Mouse (Mus musculus): Measurements from ENCODE around the gene Gm29423. TPM values are rescaled to one million over a fixed set of nuclear protein-coding genes. Genes with fewer than 3 reads are reported as not detected.
"Not testable (repeated sequence)": the region's sequence is repeated elsewhere in the genome, so short reads cannot be mapped to it uniquely, and the experiment has no call there.

Gm29423 gene
- not detected for total RNA-seq (2021)
- long read RNA-seq, experiment 1 = 0 reads
- long read RNA-seq, experiment 2 = 0 reads

DNA sequence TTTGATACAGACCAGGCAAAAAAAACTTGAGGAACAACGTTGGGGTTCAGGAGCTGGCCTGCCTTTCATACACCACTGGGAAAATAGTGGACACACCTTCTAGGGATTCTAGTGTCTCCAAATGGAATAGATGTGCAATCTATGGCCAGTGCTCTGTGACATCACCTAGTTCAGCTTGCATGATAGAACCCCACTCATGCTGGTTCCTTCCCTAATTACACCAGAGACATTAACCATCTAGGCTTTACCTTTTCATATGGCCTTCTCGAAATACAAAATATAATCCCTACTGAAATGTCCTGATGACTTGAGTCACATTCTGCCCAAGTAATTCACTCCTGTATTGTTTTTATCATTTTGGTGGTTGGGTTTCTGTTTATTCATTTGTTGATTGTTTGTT is at the start of gene Gm29423, which contains the start of gene Gm29644:
Gm29423 (minus strand) TSS at position 101 of the 400 bp plus-strand sequence.
Gm29644 (minus strand) TSS at position 157 of the 400 bp plus-strand sequence.
- DNase-seq (ENCODE audit: low spot score in 2 of 2) = not testable (repeated sequence)

- not testable (repeated sequence) for DNase-seq (ENCODE audit: low spot score in 2 of 2)
Observed at GRCm38 (mm10) chrY:70273542-70273941, 29.5 kb downstream of the Gm29423 start, which contains the start of gene Gm21118. TSS of gene Gm21118 (minus strand) at chrY:70273642.

Other genes starting within 250 kb of the Gm29423 start
- not detected for gene Gm21118, start 29.6 kb downstream of the Gm29423 start, total RNA-seq (2021)
- not detected for gene Gm29644, start 56 bp upstream of the Gm29423 start, total RNA-seq (2021)
- not detected for gene Gm20888, start 138.6 kb upstream of the Gm29423 start, total RNA-seq (2021)

All from adrenal gland, postnatal 4 days (tissue).